Mouse (Mus musculus) G1E (cell line): ENCODE measurements around the gene Grip1.

ENCODE experiments used
- CTCF ChIP-seq: IDR thresholded peaks from 2 replicates; pipeline ENCODE4 v1.5.1; 2012; ENCODE audit warnings: low read depth, low read length, inconsistent platforms, mixed read lengths
- GATA1 ChIP-seq: IDR thresholded peaks from 2 replicates; pipeline ENCODE4 v1.6.1; 2012; ENCODE audit warnings: borderline replicate concordance, low read length, inconsistent platforms, mixed read lengths
- TAL1 ChIP-seq: conservative IDR thresholded peaks from 2 replicates; pipeline ENCODE4 v1.6.1; 2012; ENCODE audit warnings: low read depth, low read length, inconsistent platforms, mixed read lengths

GRCm38 (mm10) chr10:120060579-120061237, 607.1 kb downstream of the Grip1 start:
- TF ChIP-seq CTCF (no peak), TAL1 (no peak), GATA1 (no peak)
